Mouse (Mus musculus): Measurements from ENCODE around the gene Gnl1.

DNA sequence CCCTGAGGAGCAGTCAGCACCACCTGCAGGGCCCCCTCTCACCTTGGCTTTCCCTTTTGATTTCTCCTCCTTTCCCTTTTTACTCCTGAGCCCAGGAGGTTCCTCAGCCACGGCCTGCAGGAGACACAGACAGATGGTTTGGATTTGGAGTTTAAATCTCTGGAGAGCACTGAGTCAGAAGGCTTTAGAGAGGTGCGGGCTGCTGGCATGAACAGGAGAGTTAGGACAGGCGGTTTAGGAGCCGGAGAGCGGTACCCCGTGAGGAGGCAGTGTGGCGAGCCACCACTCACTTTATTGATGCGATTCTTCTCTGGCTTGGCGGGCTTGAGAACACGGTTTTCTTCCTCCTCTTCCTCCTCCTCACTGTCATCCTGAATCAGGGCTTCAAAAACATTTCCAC, 16.4 kb upstream of the Gnl1 start:
- TF ChIP-seq POLR2A (IDR thresholded peaks at IDR 0.05; ENCODE audit: borderline replicate concordance, extremely low read depth, low read depth, low read length) = no peak
- no peak for TF ChIP-seq CTCF (IDR thresholded peaks at IDR 0.05; ENCODE audit: insufficient read depth, low read length)
